Mouse (Mus musculus) heart, adult 9 months (tissue): ENCODE results near the gene Odc1.
"Not testable (repeated sequence)": the region's sequence is repeated elsewhere in the genome, so short reads cannot be mapped to it uniquely, and the experiment has no call there.

ENCODE experiments used
- DNase-seq, 2 experiments: peaks; one replicate each; pipeline ENCODE4 v3.0.0; 2022; ENCODE audit warnings: low spot score in 2 of 2

Gene Odc1

GRCm38 (mm10) chr12:17544209-17545106 lies at the start of gene Odc1:
Odc1 (plus strand) TSS chr12:17544794.
- peak; percentile 96 to 97 for DNase-seq

DNA sequence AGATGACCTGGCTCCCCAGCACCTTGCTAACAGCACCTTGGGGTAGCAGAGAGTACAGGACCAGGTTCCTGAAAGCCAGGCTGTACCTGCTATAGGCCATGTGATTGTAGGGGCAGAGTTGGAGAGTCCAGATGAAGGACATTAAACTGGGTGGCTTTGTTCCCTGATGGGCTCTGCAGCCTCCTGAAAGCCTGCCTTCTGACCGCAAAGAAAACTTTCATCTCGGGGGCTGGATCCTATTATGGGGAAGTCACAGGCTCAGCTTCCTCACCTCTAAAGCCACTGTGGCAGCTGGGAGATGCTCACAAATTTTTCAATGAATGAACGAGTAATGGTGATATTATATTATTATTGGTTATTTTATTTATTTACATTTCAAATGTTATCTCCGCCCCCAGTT lies 49.8 kb upstream of the Odc1 start:
- no peak for DNase-seq

DNA sequence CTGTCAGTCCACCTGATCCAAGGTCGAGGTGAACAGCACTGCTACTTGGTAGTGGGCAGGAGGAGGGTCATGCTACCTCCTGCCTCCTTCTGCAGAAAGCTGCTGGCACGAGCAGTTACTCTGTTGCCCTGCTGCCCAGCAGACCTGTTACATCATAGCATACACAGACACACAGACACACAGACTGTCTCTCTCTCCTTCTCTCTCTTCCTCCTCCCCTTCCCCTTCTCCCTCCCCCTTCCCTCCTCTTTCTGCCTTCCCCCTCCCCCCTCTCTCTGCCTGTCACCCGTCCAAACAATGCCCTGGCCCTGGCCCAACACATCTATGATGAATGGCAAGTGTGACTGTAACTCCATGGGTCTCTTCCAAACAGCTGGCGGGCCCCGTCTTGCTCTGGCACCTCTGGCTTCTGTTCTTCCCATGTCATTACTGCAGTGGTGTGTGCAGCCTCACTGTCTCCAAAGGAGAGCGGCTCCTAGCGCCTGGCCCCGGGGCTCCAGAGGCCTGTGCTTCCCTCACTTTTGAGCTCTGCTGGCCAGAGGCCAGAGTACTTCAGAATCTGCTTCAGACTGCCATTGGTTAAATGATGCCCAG lies 48.6 kb upstream of the Odc1 start:
- DNase-seq, result no peak

DNA sequence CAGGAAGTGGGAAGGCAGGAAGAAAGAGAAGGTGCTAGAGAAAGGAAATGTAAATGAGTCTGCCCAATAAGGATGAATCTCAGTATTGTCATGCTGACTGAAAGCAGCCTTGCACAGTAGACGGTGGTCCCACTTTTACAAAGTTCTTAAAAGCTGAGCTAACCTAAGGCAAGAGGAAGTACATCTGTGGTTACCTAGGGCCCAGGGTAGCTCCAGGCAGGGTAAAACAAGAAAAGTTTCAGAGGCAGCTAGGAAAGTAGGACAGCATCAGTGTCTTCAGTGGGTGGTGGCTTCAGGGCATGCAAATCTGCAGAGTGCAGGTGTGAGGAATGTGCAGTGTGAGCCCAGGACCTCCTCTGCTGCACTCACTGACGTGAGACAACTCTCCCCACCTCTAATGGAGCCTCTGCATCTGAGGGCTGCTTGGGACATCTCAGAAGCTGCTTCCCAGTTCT lies 38.9 kb upstream of the Odc1 start:
- DNase-seq, result no peak

DNA sequence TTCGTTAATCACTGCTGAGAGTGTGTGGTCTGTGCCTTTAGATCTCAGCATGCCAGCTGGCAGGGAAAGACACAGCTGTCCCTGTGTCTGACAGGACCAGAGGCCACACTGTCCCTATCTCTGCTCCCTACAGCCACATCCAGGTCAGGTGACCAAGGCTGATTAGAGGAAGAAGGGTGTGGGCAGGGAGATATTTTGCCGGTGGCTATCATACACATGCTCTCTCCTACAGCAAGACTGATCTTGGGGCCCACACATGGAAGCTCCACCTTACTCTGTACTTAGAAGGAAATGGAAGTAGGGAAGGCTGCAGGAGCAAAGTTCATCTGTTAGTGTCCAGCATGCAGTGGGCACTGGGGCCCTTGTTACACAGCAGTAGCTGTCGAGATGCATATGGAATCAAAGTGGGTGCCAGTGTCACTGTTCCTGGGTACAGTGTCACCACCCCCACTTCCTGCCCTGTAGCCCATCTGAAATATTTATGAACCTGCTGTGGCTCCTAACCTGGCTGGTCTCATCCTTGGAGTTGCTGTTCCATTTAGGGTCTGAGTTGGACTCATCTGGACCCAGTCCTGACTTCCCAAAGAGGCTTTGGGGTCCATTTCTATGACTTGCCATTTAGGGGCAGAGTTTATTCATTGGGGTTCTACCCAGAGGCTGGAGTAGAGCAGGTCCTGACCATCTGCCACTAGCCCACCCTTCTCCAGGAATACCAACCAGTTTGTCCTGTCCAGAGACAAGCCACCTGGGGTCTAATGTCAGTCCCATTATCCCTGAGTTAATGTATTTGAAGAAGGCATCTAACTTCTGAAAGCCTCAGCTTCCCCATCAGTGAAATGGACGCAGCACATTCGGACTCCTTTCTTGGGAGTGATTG lies 38.2 kb upstream of the Odc1 start:
- peak in 1 of 2 experiments; percentile 12 for DNase-seq

DNA sequence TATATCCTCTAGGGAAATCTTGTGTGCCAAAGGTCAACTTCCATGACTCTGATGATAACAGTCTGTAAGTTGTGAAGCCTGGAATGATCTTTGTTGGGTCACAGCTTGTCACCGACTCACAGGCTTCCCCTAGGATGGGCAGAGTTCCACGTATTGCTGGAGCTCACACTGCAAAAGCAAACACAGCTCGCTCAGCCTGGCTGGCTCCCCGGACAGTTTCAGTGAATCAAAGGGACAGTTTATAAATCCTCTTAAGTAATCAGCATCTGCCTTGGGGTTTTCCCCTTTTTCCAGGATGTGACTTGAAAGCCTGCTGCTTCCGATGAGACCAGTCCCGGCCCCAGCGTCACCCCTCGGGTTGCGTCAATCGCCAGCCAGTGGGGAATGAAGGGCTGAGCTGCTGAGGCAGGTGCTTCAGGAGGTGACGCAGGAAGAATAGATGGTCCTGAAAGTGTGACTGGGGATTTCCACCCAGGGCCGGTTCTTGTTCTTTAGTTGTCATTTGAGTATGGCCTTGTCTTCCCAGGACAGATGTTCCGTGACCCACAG lies 37.5 kb upstream of the Odc1 start:
- peak; percentile 5 to 46 for DNase-seq

DNA sequence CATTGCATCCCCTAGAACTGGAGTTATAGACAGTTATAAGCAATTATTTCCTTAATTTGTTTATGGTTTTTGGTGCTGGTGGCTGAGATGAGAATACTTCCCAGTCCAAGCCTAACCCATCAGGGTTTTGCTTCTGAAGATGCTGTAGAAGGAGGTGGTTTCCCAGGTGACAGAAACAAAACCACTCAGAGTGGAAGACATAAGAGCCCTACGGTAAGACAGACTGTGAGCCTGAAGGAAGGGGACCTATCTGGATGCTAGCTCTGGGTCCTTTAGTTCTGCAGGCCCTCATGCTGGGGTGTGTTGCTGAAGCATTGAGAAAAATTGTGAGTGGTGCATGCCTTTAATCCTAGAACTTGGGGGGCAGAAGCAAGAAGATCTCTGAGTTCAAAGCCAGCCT lies 35.3 kb upstream of the Odc1 start:
- no peak for DNase-seq

GRCm38 (mm10) chr12:17510158-17510557 lies 34.4 kb upstream of the Odc1 start:
- peak in 1 of 2 experiments; percentile 23 for DNase-seq

GRCm38 (mm10) chr12:17511019-17511418 lies 33.6 kb upstream of the Odc1 start:
- DNase-seq, result no peak

GRCm38 (mm10) chr12:17529180-17529579 lies 15.4 kb upstream of the Odc1 start:
- DNase-seq, result no peak

DNA sequence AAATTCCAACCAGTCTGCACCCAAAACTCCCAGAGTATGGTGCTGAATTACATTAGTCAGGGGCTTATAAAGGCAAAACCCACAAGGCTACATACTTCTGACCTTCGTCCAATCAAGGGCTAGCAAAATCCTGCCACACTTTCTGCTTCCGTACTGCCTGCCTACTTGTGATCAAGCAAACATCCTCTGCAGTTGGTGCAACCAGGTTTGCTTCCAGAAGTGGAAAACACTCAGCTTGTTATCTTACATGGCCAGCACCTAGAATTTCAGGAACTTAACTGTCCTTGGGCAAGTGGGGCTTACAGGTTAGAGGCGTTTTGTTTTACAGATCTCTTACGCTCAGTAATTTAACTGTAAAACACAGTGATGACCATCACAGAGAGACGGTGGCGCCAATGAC lies 14.9 kb upstream of the Odc1 start:
- DNase-seq, result no peak

GRCm38 (mm10) chr12:17530825-17531224 lies 13.8 kb upstream of the Odc1 start:
- DNase-seq, result no peak

DNA sequence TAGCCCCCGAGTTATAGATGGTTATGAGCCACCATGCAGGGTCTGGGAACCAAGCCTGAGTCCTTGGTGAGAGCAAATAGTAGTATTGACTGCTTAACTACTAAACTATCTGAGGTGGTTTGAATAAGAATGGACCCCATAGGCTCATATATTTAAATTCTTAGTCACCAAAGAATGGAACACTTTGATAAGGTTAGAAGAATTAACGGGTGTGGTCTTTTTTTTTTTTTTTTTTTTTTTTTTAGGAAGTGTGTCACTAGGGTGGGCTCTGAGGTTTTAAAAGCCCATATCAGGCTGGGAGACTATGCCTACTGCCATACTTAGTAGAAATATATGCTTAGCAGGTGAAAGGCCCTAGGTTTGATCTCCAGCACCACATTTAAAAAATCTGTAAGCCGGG lies 8.4 kb upstream of the Odc1 start:
- DNase-seq, result no peak

- no peak for DNase-seq
These were observed 7.4 kb upstream of the Odc1 start for GRCm38 (mm10) chr12:17537147-17537546.

GRCm38 (mm10) chr12:17538087-17538486 lies 6.5 kb upstream of the Odc1 start:
- no peak for DNase-seq

DNA sequence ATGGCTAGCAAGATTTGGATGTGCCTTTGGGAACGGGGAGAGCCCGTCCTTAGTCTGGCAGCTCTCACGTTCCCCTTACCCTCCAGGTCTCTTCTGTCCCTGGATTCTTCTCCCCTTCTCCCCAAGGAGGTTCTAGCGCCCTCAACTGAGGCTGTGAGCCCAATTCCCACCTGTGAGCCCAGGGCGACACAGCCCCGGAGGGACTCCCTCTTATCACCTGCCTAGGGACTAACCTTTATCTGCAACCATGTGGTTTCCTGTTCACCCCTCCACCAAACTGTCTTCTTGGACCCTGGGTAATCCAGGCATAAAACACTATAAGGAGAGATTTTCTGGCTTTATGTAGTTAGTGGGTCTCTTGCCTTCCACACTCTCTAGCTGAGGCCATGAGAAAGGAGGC lies 5.6 kb upstream of the Odc1 start:
- DNase-seq, result no peak

DNA sequence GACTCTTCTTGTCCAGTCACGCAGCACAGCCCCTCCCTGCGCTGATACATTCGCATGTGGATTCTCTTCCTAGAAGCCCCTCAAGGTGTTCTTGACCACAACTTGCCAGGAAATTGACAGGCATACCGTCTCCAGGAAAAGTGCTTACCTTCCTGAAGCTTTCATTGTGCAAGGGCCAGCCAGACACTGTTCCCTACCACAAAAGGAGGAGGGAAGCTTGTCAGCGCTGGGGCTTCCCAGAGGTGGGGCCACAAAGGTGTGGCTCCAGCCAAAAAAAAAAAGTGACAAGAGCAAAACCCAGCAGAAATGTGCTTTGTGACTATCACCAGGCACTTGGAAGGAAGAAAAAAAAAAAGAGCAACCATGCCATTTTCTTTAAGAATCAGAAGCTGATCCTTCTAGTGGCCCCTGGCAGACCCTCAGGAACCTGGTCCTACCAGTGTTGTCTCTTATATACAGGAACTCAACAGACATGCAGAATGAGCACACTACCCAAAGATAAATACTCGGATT lies 4.5 kb upstream of the Odc1 start:
- no peak for DNase-seq

DNA sequence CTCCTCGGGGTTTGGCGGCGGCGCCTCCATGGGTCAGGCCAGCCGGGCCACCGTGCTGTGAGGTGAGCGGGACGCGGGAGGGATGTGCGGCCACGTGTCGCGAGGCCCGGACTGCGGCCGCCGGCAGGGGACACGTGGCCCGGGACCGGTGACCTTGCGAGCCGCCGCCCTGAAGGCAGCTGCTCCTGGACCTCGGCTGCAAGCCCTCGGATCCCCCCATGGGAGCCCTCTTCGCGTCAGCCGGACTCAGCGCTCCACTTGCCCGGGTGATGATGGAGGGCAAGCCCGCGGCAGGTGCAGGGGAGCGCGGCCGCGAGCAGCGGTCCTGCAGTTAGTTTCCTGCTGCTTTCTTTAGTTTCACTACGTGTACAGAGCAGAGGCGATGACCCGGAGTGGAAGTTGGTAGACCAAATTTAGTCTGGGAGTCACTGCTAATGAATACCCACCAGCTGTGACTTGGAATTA lies 545 bp downstream of the Odc1 start:
- DNase-seq, result no peak

DNA sequence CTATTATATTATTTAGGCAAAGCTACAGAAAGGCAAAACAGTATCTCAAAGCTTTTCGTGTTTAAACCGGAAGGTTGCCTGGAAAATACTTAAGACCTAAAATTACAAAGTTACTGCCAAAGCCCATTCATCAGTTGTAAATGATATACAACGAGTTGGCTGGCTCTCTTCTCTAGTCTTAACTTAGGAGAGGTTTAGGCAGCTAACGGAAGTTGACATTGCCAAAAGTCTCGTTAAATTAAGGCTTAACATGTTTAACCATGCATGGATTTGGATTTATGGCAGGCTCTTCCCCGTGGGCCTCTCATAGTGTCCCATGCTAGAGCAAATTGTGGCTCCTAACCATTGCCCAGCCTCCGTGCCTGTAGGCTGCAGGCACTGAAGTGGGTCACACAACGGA lies 1.3 kb downstream of the Odc1 start:
- DNase-seq, result no peak

GRCm38 (mm10) chr12:17547552-17547951 lies 3.0 kb downstream of the Odc1 start:
- not testable (repeated sequence) for DNase-seq

DNA sequence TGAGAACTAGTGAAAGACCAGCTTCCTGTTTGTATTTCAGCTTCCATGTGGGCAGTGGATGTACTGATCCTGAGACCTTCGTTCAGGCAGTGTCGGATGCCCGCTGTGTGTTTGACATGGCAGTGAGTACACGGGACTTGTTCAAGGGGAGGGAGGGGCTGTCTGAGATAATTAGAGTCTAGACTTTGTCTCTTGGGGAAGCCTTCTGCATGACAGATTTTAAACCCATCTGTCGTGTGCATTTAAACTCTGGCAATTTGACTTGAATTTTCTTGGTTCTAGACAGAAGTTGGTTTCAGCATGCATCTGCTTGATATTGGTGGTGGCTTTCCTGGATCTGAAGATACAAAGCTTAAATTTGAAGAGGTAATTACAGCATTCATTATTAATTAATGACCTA lies 3.9 kb downstream of the Odc1 start:
- DNase-seq, result no peak

GRCm38 (mm10) chr12:17549421-17549820 lies 4.8 kb downstream of the Odc1 start:
- not testable (repeated sequence) for DNase-seq
